Mouse (Mus musculus): ENCODE data around the gene Txndc17. TPM values are rescaled to one million over a fixed set of nuclear protein-coding genes. Genes with fewer than 3 reads are reported as not detected.
"Not testable (repeated sequence)": the region's sequence is repeated elsewhere in the genome, so short reads cannot be mapped to it uniquely, and the experiment has no call there.

Txndc17 gene
- total RNA-seq (2021) = 10 to 100 TPM; 30.3 to 34.9 TPM
- long read RNA-seq, experiment 1, transcript Txndc17-201 (4 exons, 981 nt) = major isoform, 20 of 22 reads
- long read RNA-seq, experiment 1, partial matches to known transcripts = 1 of 22 reads
- long read RNA-seq, experiment 1, other reads (novel, unspliced or antisense) = 1 of 22 reads
- long read RNA-seq, experiment 2, transcript Txndc17-201 (4 exons, 981 nt) = major isoform, 23 of 24 reads
- long read RNA-seq, experiment 2, partial matches to known transcripts = 0 of 24 reads
- long read RNA-seq, experiment 2, other reads (novel, unspliced or antisense) = 1 of 24 reads

GRCm38 (mm10) chr11:72207204-72207833 lies at the start of gene Txndc17, which contains the start of gene 4933427D14Rik:
TSS of gene Txndc17 (plus strand) at chr11:72207547.
TSS of gene 4933427D14Rik (minus strand) at chr11:72207459.
- Histone ChIP-seq H3K27ac (peak within 1 kb of the TSS; percentile 93), H3K4me3 (peak within 1 kb of the TSS; percentile 76)
- peak; percentile 87 to 88 for DNase-seq (ENCODE audit: extremely low spot score in 1 of 2, low spot score in 2 of 2)
- TF ChIP-seq CTCF (IDR thresholded peaks at IDR 0.05) = no peak
- intact Hi-C loops (cut with DNase I) = loop anchor here (5.0 kb wide), 1 partner anchor 155 kb away; no protein-coding TSS in a partner anchor

DNA sequence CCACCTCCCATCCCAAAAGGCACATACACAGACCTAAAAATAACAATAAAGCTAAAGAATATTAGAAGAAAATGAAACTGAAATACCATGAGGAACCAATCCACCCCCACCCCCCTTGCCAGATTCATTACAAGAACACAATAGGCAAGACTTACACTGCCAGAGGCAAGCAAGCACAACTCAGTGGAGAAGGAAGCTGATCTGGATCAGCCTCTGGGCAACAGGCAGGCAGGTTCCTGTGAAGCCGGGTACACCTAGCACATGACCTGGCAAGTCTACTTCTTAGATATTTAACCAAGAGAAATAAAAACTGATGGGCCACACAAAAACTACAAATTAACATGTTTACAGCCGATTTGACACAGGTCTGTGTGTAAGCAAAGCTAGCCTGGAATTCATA lies 44.1 kb upstream of the Txndc17 start:
- H3K27ac ChIP-seq = no peak overlapping the region
- intact Hi-C loops (cut with DNase I) = no loop called here
- TF ChIP-seq CTCF (IDR thresholded peaks at IDR 0.05) = no peak
- H3K4me3 ChIP-seq = no peak overlapping the region
- no peak for DNase-seq (ENCODE audit: extremely low spot score in 1 of 2, low spot score in 2 of 2)

GRCm38 (mm10) chr11:72169871-72170270 lies 37.5 kb upstream of the Txndc17 start:
- intact Hi-C loops (cut with DNase I) = no loop called here
- DNase-seq (ENCODE audit: extremely low spot score in 1 of 2, low spot score in 2 of 2) = no peak
- TF ChIP-seq CTCF (IDR thresholded peaks at IDR 0.05) = no peak
- H3K27ac ChIP-seq = no peak overlapping the region
- H3K4me3 ChIP-seq = no peak overlapping the region

DNA sequence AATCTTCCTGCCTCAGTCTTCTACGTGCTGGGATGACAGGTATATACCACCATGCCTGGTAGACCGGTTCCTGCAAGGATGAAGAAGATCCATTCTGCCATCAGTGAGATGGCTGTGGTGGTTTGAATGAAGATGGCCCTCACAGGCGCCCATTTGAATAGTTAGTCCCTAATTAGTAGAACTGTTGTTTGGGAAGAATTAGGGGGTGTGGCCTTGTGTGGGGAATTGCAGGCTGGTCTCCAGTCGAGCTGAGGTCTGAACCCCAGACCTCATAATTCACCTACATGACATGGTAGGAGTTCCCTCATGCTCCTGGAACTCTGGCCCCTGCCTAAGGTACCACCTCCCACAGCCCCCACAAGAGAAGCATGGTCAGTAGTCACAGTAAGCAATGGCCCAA lies 35.4 kb upstream of the Txndc17 start:
- H3K27ac ChIP-seq; H3K4me3 ChIP-seq; DNase-seq (ENCODE audit: extremely low spot score in 1 of 2, low spot score in 2 of 2); intact Hi-C loops (cut with DNase I): not testable (repeated sequence)

GRCm38 (mm10) chr11:72173506-72173905 lies 33.8 kb upstream of the Txndc17 start:
- no peak for DNase-seq (ENCODE audit: extremely low spot score in 1 of 2, low spot score in 2 of 2)
- no peak overlapping the region for H3K27ac ChIP-seq
- intact Hi-C loops (cut with DNase I) = no loop called here
- TF ChIP-seq CTCF (IDR thresholded peaks at IDR 0.05) = no peak
- H3K4me3 ChIP-seq = no peak overlapping the region

DNA sequence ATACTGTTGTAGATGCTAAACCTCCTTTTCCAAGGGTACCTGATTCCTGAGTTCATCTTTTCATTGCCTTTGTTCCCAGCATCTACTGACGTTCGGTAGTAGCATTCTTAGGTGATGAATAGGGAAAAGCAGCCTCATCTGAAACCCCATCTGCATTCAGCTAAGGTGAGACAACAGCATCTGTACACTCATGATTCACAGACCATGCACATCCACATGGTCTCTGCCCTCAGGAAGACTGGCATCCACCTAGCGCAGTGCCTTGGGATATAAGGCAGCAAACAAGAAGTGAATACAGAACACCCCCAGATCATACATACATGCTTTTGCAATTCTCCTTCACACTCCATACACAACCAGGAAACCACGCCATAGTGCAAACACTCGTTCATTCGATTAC lies 32.6 kb upstream of the Txndc17 start:
- no peak for TF ChIP-seq CTCF (IDR thresholded peaks at IDR 0.05)
- intact Hi-C loops (cut with DNase I) = no loop called here
- DNase-seq (ENCODE audit: extremely low spot score in 1 of 2, low spot score in 2 of 2) = no peak
- H3K4me3 ChIP-seq = no peak overlapping the region
- no peak overlapping the region for H3K27ac ChIP-seq

DNA sequence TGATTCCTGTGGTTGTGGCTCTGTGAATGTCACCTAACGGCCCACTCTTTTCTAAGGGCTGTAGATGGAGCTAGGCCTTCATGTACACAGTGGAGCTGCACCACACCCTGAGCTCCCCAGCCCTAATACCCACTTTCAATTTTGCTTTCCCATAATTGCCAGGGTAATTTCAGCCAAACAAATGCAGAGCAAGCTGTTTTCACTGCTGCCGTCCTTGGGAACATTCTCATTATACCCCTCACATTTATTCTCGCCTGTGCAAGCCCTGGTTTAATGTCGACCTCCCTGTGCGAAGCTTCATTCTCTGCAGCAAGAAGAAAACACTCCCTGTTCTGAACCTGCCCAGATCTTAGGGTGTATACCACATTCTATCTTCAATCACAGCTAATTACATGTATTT lies 31.4 kb upstream of the Txndc17 start:
- DNase-seq (ENCODE audit: extremely low spot score in 1 of 2, low spot score in 2 of 2) = no peak
- no peak for TF ChIP-seq CTCF (IDR thresholded peaks at IDR 0.05)
- intact Hi-C loops (cut with DNase I) = no loop called here
- Histone ChIP-seq H3K27ac (no peak overlapping the region), H3K4me3 (no peak overlapping the region)

- intact Hi-C loops (cut with DNase I) = no loop called here
- H3K4me3 ChIP-seq = no peak overlapping the region
- no peak overlapping the region for H3K27ac ChIP-seq
- no peak for DNase-seq (ENCODE audit: extremely low spot score in 1 of 2, low spot score in 2 of 2)
- no peak for TF ChIP-seq CTCF (IDR thresholded peaks at IDR 0.05)
These were observed 30.8 kb upstream of the Txndc17 start for GRCm38 (mm10) chr11:72176553-72176952.

- no peak overlapping the region for H3K27ac ChIP-seq
- no peak overlapping the region for H3K4me3 ChIP-seq
- no peak for TF ChIP-seq CTCF (IDR thresholded peaks at IDR 0.05)
- intact Hi-C loops (cut with DNase I) = no loop called here
- DNase-seq (ENCODE audit: extremely low spot score in 1 of 2, low spot score in 2 of 2) = no peak
These were observed 26.8 kb upstream of the Txndc17 start for GRCm38 (mm10) chr11:72180556-72180955.

DNA sequence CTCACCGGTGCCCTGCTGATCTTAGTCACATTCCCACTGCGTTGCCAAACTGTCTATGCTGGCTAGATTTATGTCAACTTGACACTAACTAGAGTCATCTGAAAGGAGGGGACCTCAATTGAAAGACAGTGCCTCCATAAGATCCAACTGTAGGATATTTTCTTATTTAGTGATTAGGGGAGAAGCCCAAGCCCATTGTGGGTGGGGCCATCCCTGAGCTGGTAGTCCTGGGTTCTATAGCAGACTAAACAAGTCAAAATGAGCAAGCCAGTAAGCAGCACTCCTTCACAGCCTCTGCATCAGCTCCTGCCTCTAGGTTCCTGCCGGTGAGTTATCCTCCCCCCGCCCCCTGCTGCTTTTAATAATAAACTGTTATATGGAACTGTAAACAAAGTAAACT lies 26.2 kb upstream of the Txndc17 start:
- Histone ChIP-seq H3K4me3 (no peak overlapping the region), H3K27ac (no peak overlapping the region)
- no peak for DNase-seq (ENCODE audit: extremely low spot score in 1 of 2, low spot score in 2 of 2)
- intact Hi-C loops (cut with DNase I) = no loop called here
- no peak for TF ChIP-seq CTCF (IDR thresholded peaks at IDR 0.05)

- intact Hi-C loops (cut with DNase I) = no loop called here
- no peak overlapping the region for H3K27ac ChIP-seq
- DNase-seq (ENCODE audit: extremely low spot score in 1 of 2, low spot score in 2 of 2) = no peak
- no peak for TF ChIP-seq CTCF (IDR thresholded peaks at IDR 0.05)
- no peak overlapping the region for H3K4me3 ChIP-seq
These were observed 23.1 kb upstream of the Txndc17 start for GRCm38 (mm10) chr11:72184252-72184651.

- no peak overlapping the region for H3K4me3 ChIP-seq
- TF ChIP-seq CTCF (IDR thresholded peaks at IDR 0.05) = no peak
- DNase-seq (ENCODE audit: extremely low spot score in 1 of 2, low spot score in 2 of 2) = no peak
- intact Hi-C loops (cut with DNase I) = no loop called here
- H3K27ac ChIP-seq = peak overlapping the region; percentile 41; the same call in 1 of the 2 replicates
These were observed 16.5 kb upstream of the Txndc17 start for GRCm38 (mm10) chr11:72190857-72191256.

DNA sequence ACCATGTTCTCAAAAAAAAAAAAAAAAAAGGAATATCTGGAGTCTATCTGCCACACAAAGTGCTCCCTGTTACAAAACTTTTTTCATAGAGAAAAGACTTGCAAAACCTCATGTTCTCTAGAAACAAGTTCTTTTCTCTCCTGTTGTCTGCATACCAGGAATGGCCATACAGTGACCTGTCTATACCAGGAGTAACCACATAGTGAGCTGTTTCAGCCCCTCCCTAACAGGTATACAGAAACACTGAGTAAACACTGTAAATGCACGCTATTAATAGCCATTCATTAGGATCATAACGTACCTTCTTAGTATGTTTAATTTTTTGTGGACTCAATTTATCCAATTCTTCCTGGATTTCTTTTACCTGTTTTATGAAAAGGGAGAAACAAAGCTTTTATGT lies 13.1 kb upstream of the Txndc17 start:
- no peak overlapping the region for H3K27ac ChIP-seq
- DNase-seq (ENCODE audit: extremely low spot score in 1 of 2, low spot score in 2 of 2) = no peak
- no peak for TF ChIP-seq CTCF (IDR thresholded peaks at IDR 0.05)
- H3K4me3 ChIP-seq = no peak overlapping the region
- intact Hi-C loops (cut with DNase I) = no loop called here
